Mouse (Mus musculus): Measurements from ENCODE around the gene Tpte.
"Not testable (repeated sequence)": the region's sequence is repeated elsewhere in the genome, so short reads cannot be mapped to it uniquely, and the experiment has no call there.

Tpte gene

GRCm38 (mm10) chr8:22282999-22283491, at the start of gene Tpte:
Gene Tpte (plus strand): TSS chr8:22283441.
- in situ Hi-C loops (cut with MboI, MseI), result no loop called here

GRCm38 (mm10) chr8:22242986-22243385, 40.3 kb upstream of the Tpte start:
- in situ Hi-C loops (cut with MboI, MseI), result no loop called here

GRCm38 (mm10) chr8:22245663-22246062, 37.6 kb upstream of the Tpte start:
- in situ Hi-C loops (cut with MboI, MseI), result no loop called here

- in situ Hi-C loops (cut with MboI, MseI), result no loop called here
Observed at GRCm38 (mm10) chr8:22247956-22248355, 35.3 kb upstream of the Tpte start.

DNA sequence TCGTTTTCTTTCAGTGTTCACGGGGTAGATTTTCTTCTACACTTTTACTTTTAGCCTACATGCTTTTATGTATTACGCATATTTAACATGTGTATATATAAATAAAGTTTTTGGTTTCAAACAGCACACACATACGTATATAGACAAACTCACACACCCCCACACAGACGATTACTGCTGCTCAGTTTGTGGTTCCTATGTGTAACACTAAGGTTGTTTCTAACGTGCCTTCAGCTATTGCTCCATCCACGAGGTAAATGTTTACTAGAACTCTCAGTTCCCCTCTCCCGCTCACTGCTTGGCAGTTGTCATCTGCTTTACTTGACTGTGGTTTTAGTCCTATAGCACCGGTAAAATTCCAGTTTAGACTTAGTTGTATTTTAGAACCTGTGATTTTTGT, 34.2 kb upstream of the Tpte start:
- in situ Hi-C loops (cut with MboI, MseI), result no loop called here

DNA sequence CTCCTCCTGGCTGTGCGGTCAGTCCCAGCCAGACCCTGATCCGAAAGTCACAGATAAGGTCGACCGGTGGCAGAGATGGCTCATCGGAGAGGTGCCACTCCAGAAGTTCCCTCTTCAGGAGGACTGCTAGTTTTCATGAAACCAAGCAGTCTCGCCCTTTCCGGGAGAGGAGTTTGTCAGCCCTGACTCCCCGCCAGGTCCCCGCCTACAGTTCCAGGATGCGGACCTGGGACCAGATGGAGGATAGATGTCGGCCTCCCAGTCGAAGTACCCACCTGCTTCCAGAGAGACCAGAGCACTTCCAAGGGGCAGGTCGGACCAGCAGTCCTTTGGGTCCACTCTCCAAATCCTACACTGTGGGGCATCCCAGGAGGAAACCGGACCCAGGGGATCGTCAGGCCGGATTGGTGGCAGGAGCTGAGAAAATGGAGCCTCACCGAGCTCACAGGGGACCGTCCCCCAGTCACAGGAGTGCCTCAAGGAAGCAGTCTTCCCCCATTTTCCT, 24.2 kb upstream of the Tpte start:
- in situ Hi-C loops (cut with MboI, MseI), result no loop called here

- in situ Hi-C loops (cut with MboI, MseI), result no loop called here
Observed at GRCm38 (mm10) chr8:22259531-22259930, 23.7 kb upstream of the Tpte start.

- in situ Hi-C loops (cut with MboI, MseI), result no loop called here
Observed at GRCm38 (mm10) chr8:22260091-22260722, 23.0 kb upstream of the Tpte start.

DNA sequence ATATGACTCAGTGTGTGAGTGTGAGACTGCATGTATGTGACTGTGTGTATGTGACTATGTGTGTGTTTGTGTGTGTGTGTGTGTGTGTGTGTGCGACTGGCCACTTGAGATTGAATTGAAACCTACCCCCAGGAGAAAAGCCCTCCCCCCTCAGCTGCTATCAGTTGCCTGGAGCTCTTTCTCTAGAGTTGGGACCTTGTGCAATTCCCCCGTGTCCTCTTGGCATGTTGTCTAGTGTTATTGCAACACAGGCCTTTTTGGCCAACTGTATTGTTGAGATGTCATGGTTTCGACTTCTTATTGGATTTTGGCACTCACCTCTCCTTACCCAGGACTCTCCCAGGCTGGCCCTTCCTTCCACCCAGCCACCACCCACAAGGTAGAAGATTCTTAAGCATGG, 21.0 kb upstream of the Tpte start:
- in situ Hi-C loops (cut with MboI, MseI), result no loop called here

- in situ Hi-C loops (cut with MboI, MseI), result no loop called here
Observed at GRCm38 (mm10) chr8:22264292-22264691, 18.9 kb upstream of the Tpte start.

DNA sequence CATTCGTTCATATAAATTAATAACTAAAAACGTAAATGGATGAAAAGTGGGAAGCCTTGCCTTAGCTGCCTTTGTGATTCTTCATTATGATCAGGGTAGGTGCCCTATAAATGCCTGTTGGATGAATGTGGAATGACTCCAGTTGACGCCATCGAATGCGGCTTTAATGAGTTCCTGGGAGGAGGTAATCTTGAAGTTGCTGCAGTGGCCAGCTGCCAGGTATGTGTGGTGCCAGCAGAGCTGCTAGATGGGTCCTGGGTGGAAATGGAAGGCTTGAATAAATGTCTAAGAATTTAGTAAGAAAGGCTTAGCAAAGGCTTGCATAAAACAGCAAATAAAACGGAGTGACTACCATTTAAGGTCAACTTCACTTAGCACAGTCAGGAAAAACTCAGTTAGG, 18.5 kb upstream of the Tpte start:
- in situ Hi-C loops (cut with MboI, MseI), result no loop called here

DNA sequence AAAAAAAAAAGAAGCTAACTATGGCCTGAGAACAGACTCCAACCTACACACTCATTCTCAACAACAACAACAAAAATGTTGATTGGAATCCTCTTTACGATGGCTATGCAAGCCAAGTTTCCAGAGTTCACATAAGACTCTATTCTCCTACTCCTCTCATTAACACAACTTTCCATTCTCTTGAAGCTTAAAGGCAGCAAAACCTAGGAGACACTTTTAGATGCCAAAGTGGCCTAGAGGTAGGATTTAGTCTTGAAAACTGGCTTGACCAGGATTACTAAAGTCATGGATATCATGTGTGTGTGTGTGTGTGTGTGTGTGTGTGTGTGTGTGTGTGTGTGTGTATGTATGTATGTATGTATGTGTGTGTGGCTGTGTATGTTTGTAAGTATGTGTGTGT, 18.0 kb upstream of the Tpte start:
- in situ Hi-C loops (cut with MboI, MseI), result no loop called here

DNA sequence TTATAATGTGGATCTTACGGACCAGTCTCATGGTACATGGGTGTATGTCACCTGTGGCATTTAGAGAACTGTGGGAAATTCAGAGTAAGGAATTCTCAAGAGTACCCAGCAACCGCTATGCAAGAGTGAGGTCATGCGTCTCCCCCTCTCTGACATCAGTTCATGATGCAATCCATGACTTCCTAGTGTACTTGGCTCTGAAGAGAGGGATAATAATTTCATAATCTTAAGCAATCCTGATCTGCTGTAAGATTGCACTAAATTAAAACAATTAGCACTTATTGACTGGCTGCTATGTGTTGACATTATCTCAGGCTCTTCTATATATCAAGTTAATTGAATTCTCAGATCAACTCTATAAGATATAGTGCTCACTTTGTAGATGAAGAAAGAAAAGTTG, 16.4 kb upstream of the Tpte start:
- in situ Hi-C loops (cut with MboI, MseI), result no loop called here

- in situ Hi-C loops (cut with MboI, MseI), result no loop called here
Observed at GRCm38 (mm10) chr8:22273142-22273541, 10.1 kb upstream of the Tpte start.

GRCm38 (mm10) chr8:22274641-22275040, 8.6 kb upstream of the Tpte start:
- in situ Hi-C loops (cut with MboI, MseI), result no loop called here

DNA sequence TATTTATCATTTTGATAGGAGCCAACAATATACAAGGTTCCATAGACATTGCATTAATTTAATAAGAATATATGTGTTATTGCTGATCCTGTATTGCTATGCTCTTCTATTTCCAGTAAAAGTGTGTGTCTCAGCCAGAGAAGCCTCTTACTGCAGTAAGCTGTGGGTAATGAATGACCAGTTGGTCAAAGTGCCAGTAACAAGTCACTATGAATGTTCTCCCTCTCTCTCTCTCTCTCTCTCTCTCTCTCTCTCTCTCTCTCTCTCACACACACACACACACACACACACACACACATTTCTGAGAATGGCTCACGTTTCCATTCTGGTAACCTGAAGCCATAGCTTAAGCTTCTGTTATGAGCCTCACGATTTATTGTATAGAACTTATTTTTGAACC, 19.1 kb downstream of the Tpte start:
- in situ Hi-C loops (cut with MboI, MseI), result no loop called here

- in situ Hi-C loops (cut with MboI, MseI), result no loop called here
Observed at GRCm38 (mm10) chr8:22302896-22303306, 19.7 kb downstream of the Tpte start.

DNA sequence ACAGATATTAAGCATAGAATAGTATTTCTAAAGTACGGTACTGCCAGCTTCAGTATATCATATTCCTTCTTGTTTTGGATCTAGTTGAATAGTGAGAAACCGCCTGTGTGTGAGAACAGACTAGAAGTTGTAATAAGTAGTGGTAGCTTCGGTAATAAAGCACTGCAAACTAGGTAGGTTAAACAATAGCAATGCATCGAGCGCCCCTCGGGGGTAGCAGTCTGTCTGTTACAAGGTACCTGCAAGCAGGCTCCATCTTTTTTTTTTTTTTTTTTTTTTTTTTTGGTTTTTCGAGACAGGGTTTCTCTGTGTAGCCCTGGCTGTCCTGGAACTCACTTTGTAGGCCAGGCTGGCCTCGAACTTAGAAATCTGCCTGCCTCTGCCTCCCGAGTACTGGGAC, 20.8 kb downstream of the Tpte start:
- in situ Hi-C loops (cut with MboI, MseI), result not testable (repeated sequence)

- in situ Hi-C loops (cut with MboI, MseI), result no loop called here
Observed at GRCm38 (mm10) chr8:22306999-22307398, 23.8 kb downstream of the Tpte start.

GRCm38 (mm10) chr8:22311446-22311845, 28.2 kb downstream of the Tpte start:
- in situ Hi-C loops (cut with MboI, MseI), result no loop called here

DNA sequence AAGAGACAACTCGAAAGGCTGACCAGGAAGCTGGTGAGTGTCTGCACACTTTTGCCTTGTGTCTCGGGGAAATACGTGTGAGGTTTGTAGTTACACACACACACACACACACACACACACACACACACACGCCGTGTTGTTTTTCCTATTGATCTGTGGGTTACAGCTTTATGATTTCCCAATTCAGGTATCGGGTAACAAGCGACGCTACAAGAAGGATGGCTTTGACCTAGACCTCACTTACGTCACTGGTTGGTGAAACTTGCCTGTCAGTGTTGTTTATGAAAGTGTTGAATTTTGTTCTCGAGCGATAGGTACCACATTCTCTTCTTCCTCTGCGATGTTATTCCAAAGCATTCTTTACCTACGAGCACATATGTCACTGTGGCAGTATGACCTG, 52.2 kb downstream of the Tpte start:
- in situ Hi-C loops (cut with MboI, MseI), result no loop called here

DNA sequence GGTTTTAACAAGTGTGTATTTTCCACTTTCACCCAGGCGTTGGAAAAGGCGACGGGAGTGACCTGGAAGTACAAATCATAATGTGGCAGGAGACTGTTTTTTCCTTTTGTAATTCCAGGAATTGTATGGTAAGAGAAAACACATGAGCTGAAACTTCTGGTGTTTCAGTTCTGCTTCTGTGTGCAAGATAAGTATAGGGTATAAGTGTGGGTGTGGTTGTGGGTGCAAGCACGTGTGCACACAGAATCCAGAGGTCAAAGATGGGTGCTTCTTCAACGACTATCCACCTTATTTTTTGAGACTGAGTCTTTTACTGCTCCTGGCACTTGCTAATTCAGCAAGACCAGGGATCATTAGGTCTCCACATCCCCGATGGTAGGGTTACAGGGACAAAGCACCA, 76.1 kb downstream of the Tpte start:
- in situ Hi-C loops (cut with MboI, MseI), result no loop called here

DNA sequence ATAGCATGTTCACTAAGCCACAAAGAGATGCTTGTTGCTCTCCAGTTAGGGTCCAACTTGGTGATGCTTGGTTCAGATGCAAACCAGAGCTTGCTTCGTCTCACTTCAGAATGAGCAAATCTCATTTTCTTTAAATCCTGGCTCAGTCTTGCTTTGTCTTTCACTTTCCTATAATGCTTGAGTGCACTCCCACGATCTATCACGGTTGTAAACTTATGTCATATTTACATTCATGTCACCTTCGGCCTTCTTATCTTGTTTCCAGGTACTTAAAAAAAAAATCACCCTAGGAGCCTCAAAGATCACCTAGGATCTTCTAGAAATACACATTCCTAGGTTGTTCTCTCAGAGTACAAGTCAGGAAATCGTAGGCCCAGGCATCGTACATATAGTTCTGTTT, 76.6 kb downstream of the Tpte start:
- in situ Hi-C loops (cut with MboI, MseI), result no loop called here

DNA sequence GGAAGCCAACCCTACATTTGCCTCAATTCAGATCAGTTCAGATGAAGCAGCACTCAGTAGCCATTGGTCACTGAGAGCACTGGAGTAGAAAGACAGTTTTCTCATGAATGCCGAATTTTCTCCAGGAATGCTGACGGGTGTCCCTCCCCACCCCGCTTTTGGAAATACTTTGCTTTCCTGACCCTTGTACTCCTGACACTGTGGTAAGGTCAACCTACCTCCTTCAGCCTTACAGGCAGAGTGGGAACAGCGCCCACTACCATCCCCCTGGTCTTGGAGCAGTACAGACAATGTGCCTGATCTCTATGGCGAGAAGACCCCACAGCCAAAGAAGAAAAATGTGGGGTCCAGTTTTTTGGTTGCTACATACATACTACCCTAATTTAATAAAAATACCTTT, 93.1 kb downstream of the Tpte start:
- in situ Hi-C loops (cut with MboI, MseI), result loop anchor here (25.0 kb wide), 1 partner anchor 1814 kb away; no protein-coding TSS in a partner anchor

Measured in T-helper 2 cell (primary cell).